In the genomic region with DNA sequence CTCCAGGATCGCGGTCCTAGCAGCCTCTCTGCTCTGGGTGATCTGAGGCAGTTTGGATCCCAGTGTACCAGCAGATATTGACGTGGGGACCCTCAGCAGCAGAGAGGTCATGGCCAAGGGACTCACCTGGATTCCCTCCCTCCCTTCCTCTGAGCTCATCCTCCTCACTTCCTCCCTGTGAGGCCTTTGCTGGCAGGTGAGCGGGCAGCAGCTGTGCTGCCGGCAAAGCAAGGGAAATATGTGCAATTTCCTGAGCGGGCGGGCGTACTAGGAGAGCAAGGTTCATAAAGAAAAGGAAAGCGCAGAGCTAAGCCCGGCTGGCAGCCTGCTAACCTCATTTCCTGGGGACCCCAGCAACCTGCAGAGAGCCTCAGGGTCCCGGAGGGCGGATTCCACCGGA, we compare ENCODE assay signal across 8 mouse cellular contexts.
DNase-seq lines count a peak whose midpoint lies in the region; ATAC-seq lines count a peak whose summit lies in the region.

No protein-coding gene starts in this region.

- no peak for ATAC-seq in heart, embryonic 13.5 days (ENCODE audit: extremely low read depth, insufficient number of reproducible peaks, low FRiP score, low TSS enrichment)
- peak; percentile 57 for ATAC-seq in midbrain, embryonic 13.5 days

- H3K9me3 ChIP-seq in heart, embryonic 13.5 days, result no peaks in the 10 kb centered on the region
- no peaks in the 10 kb centered on the region for H3K9me3 ChIP-seq in midbrain, embryonic 13.5 days

- H3K27ac ChIP-seq in heart, embryonic 13.5 days (replicated peaks), result no peak overlapping the region
- no peak overlapping the region for H3K27ac ChIP-seq in midbrain, embryonic 13.5 days

- H3K9ac ChIP-seq in heart, embryonic 13.5 days, result no peak overlapping the region
- no peak overlapping the region for H3K9ac ChIP-seq in midbrain, embryonic 13.5 days (replicated peaks)

- peaks cover 58% of the 10 kb centered on the region for H3K27me3 ChIP-seq in heart, embryonic 13.5 days (replicated peaks)
- peaks cover 13% of the 10 kb centered on the region; the same call in 1 of the 2 replicates for H3K27me3 ChIP-seq in midbrain, embryonic 13.5 days

- WGBS in heart, embryonic 13.5 days, result 9% methylated on average over 13 of the region's 13 CpGs
- whole genome bisulfite sequencing in midbrain, embryonic 13.5 days, result 20% methylated on average over 13 of the region's 13 CpGs

- H3K36me3 ChIP-seq in heart, embryonic 13.5 days, result no peaks in the 10 kb centered on the region
- H3K36me3 ChIP-seq in midbrain, embryonic 13.5 days, result no peaks in the 10 kb centered on the region

- H3K4me3 ChIP-seq in heart, embryonic 13.5 days, result no peak overlapping the region
- no peak overlapping the region for H3K4me3 ChIP-seq in midbrain, embryonic 13.5 days (replicated peaks)

- peaks cover 16% of the 10 kb centered on the region for H3K4me1 ChIP-seq in heart, embryonic 13.5 days
- peaks cover 22% of the 10 kb centered on the region for H3K4me1 ChIP-seq in midbrain, embryonic 13.5 days (replicated peaks)

- H3K4me2 ChIP-seq in heart, embryonic 13.5 days, result peak overlapping the region; percentile 55
- peak overlapping the region; percentile 27 for H3K4me2 ChIP-seq in midbrain, embryonic 13.5 days (replicated peaks)

- DNase-seq in adrenal gland, adult (ENCODE audit: inconsistent age in 2 of 2, low spot score in 1 of 2), result peak; percentile 21 to 48
- no peak for DNase-seq in adrenal gland, adult 18-20 months (ENCODE audit: low spot score in 2 of 2)
- DNase-seq in embryo, embryonic 10.5 days (ENCODE audit: low spot score), result peak; percentile 30
- DNase-seq in kidney, adult 8-10 months, result peak; percentile 21 to 24
- no peak for DNase-seq in urinary bladder, adult 2 months (ENCODE audit: low spot score)
- no peak for DNase-seq in frontal cortex, adult 2 months (ENCODE audit: extremely low spot score in 1 of 2, low spot score in 1 of 2)

Comparison
In these comparisons a context has a peak if more than half of its experiments do, and no peak if none do; other contexts are left out.
1. DNase-seq: peak in adrenal gland, adult (2 of 2), embryo, embryonic 10.5 days (single experiment) and kidney, adult 8-10 months (2 of 2); none in adrenal gland, adult 18-20 months (0 of 2), urinary bladder, adult 2 months (single experiment) and frontal cortex, adult 2 months (0 of 2).